Mouse (Mus musculus) midbrain, embryonic 14.5 days (tissue): ENCODE results near the gene Rab3gap1. TPM values are rescaled to one million over a fixed set of nuclear protein-coding genes. Genes with fewer than 3 reads are reported as not detected.
A peak's percentile ranks its signal among the peaks of the same experiment; 100 is the strongest.

Experiments used
- ATAC-seq: fragments of 200-750 bp; cut with Nextera tagmentation; 2 replicates; pipeline ENCODE4 v1.8.0; 2017; ENCODE audit warnings: moderate number of reproducible peaks, moderate library complexity; ENCODE audit not compliant: low FRiP score, low TSS enrichment
- DNase-seq: peaks from one replicate; pipeline ENCODE4 v3.0.0-alpha.2; 2015
- H3K27ac ChIP-seq: fragments of 300-500 bp; sonication (generic); replicated peaks from 2 replicates; pipeline ENCODE4 v1.5.1; 2014; ENCODE audit warnings: mild to moderate bottlenecking, low read depth, low read length, moderate library complexity
- H3K27me3 ChIP-seq: fragments of 300-500 bp; sonication (generic); 2 replicates; pipeline ENCODE4 v1.6.1; 2014; ENCODE audit warnings: low read length, control low read depth, mixed read lengths; ENCODE audit not compliant: control insufficient read depth, insufficient read depth
- H3K36me3 ChIP-seq: fragments of 300-500 bp; sonication (generic); 2 replicates; pipeline ENCODE4 v1.6.1; 2014; ENCODE audit warnings: low read length, control low read depth; ENCODE audit not compliant: control insufficient read depth, insufficient read depth
- H3K4me1 ChIP-seq: fragments of 300-500 bp; sonication (generic); 2 replicates; pipeline ENCODE4 v1.6.1; 2014; ENCODE audit warnings: mild to moderate bottlenecking, antibody characterized with exemption, low read length, control low read depth; ENCODE audit not compliant: control insufficient read depth, insufficient read depth
- H3K4me2 ChIP-seq: fragments of 300-500 bp; sonication (generic); 2 replicates; pipeline ENCODE4 v1.6.1; 2014; ENCODE audit warnings: mild to moderate bottlenecking, low read length, moderate library complexity
- H3K4me3 ChIP-seq: fragments of 300-500 bp; sonication (generic); replicated peaks from 2 replicates; pipeline ENCODE4 v1.5.1; 2014; ENCODE audit warnings: low read depth, low read length
- H3K9ac ChIP-seq: fragments of 300-500 bp; sonication (generic); replicated peaks from 2 replicates; pipeline ENCODE4 v1.6.1; 2014; ENCODE audit warnings: mild to moderate bottlenecking, low read length, moderate library complexity
- H3K9me3 ChIP-seq: fragments of 300-500 bp; sonication (generic); 2 replicates; pipeline ENCODE4 v1.6.1; 2016; ENCODE audit warnings: low read length, control low read depth, mixed read lengths; ENCODE audit not compliant: control insufficient read depth
- WGBS: fragments of 180-500 bp; shearing (Covaris S2); extraction: QIAGEN DNeasy Blood & Tissue Kit; methylation state at CpG from one replicate; pipeline ENCODE4 v1.1.7; 2014; 5-methylcytosine and 5-hydroxymethylcytosine counted together
- polyA plus RNA-seq: library from polyadenylated mRNA; unstranded; fragments of >200 nt; fragmentation: Nextera tagmentation; extraction: Ambion mirVana; gene quantifications from 2 replicates; pipeline ENCODE4 v1.2.1, GENCODE M21; 2014

Rab3gap1 gene
- polyA plus RNA-seq, 1 experiment from 2014 or later, result 25.8 TPM

DNA sequence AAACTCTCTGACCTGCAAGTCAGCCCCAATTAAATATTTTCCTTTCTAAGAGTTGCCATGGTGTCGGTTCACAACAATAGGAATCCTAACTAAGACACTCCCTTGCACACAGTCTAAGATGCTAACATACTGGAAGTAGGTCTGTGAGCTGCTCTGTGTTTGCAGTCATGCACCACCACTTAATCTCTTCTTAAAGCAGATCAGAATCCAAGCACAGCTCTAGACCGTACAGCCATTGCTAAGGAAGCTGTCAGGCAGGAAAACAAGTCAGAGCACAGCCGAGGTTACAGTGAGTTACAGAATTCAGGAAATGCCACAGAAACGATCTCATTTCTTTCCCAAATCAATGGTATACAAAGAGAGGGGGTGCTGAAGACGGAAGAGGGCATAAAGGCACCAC is 90.2 kb downstream of the Rab3gap1 start:
- peak overlapping the region; percentile 31; the same call in 1 of the 2 replicates for H3K9ac ChIP-seq
- peak overlapping the region; percentile 73 for H3K27ac ChIP-seq
- H3K4me1 ChIP-seq, result peaks cover 18% of the 10 kb centered on the region
- DNase-seq (peak; percentile 57), ATAC-seq (peak; percentile 72; the same call in 1 of the 2 replicates)
- H3K27me3 ChIP-seq, result no peaks in the 10 kb centered on the region
- H3K4me2 ChIP-seq, result peak overlapping the region; percentile 38
- H3K36me3 ChIP-seq, result no peaks in the 10 kb centered on the region
- H3K4me3 ChIP-seq, result no peak overlapping the region
- H3K9me3 ChIP-seq, result no peaks in the 10 kb centered on the region
- WGBS, result 15% methylated on average over 5 of the region's 5 CpGs

DNA sequence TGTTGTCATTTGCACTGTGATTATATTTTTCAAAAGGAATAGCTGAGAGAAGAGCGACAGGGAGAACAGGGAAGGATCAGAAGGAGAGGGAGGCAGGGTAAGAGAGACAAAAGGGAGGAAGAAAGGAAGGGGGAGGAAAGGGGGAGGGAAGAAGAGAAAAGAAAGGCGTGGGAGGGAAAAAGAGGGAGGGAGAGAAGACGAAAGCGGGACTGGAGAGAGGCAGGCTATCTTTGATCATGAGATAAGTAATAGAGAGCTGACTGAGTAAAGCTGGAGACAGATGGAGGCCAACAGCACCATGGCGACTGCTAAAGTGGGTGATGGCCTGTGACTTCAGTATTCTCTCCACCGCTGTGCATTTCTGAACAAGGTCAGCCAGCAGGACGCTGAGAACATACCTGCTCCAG is 90.7 kb downstream of the Rab3gap1 start:
- no peak overlapping the region for H3K4me3 ChIP-seq
- H3K4me1 ChIP-seq, result peaks cover 18% of the 10 kb centered on the region
- WGBS, result 5% methylated on average over 7 of the region's 7 CpGs
- no peaks in the 10 kb centered on the region for H3K9me3 ChIP-seq
- H3K27ac ChIP-seq, result peak overlapping the region; percentile 73
- peak overlapping the region; percentile 38 for H3K4me2 ChIP-seq
- no peaks in the 10 kb centered on the region for H3K36me3 ChIP-seq
- peak overlapping the region; percentile 31; the same call in 1 of the 2 replicates for H3K9ac ChIP-seq
- ATAC-seq, result peak; percentile 62; the same call in 1 of the 2 replicates
- peak; percentile 59 for DNase-seq
- H3K27me3 ChIP-seq, result no peaks in the 10 kb centered on the region

DNA sequence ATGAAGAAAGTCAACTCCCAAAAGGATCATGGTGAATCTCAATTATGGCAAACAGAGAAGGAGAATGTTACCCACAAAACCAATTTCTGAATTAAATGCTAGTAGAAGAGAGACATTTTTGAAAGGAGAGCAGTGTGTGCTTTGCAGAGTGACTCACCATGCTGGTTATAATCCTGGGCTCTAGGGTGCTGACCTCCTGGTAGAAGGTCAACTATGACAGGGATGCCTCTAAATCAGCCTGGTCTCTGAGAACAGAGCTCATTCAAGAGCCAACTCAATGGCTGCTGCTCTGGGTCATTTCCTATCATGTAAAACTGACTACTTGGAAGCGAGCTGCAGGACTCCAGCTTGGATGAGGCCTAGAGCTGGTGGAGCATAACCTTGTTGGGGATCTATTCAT is 92.6 kb downstream of the Rab3gap1 start:
- 97% methylated on average over 1 of the region's 1 CpGs for WGBS
- H3K4me2 ChIP-seq, result no peak overlapping the region
- no peaks in the 10 kb centered on the region for H3K36me3 ChIP-seq
- H3K9ac ChIP-seq, result no peak overlapping the region
- no peak overlapping the region for H3K4me3 ChIP-seq
- no peaks in the 10 kb centered on the region for H3K27me3 ChIP-seq
- H3K4me1 ChIP-seq, result peaks cover 18% of the 10 kb centered on the region
- ATAC-seq, result no peak
- H3K9me3 ChIP-seq, result no peaks in the 10 kb centered on the region
- H3K27ac ChIP-seq, result no peak overlapping the region
- DNase-seq, result no peak

DNA sequence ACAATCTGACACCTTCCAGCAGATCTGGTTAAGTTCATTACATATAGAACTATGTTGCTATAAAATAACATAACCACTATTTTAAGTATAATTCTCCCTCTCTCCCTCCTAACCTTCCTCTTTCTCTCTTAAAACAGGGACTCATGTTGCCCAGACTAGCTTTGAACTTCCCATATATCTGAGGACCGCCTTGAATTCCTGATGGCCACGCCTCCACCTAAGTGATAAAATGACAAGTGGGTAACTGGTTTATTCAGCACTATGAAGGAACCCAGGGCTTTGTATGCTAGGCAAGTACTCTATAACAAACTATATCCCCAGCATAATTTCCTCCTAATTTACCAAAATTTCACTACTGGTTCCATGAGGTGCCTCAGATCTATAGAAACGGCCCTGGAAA is 94.8 kb downstream of the Rab3gap1 start:
- Histone ChIP-seq H3K9ac (no peak overlapping the region), H3K36me3 (no peaks in the 10 kb centered on the region), H3K4me2 (no peak overlapping the region), H3K9me3 (no peaks in the 10 kb centered on the region), H3K4me3 (no peak overlapping the region), H3K27me3 (no peaks in the 10 kb centered on the region), H3K27ac (no peak overlapping the region), H3K4me1 (peaks cover 18% of the 10 kb centered on the region)
- ATAC-seq (no peak), DNase-seq (no peak)
- WGBS, result 95% methylated on average over 3 of the region's 3 CpGs

DNA sequence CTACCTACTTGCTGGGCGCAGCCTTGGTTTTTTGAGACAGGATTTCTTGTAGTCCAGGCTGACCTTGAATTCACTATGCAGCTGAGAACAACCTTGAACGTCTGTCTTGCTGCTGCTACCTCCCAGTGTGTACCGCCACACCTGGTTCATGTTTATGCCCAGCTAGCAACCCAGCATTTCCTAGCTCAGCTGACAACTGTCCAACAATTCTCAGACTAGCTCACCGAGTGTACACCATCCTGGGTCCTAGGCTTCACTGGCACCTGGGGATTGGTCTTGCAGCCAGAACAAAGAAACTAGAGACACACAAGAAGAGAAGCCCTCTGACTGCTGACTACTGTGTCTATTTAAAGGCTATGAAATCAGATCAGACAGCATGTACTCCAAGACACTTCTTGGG is 102.3 kb downstream of the Rab3gap1 start:
- DNase-seq (no peak), ATAC-seq (no peak)
- Histone ChIP-seq H3K27ac (no peak overlapping the region), H3K36me3 (no peaks in the 10 kb centered on the region), H3K4me1 (no peaks in the 10 kb centered on the region), H3K4me3 (no peak overlapping the region), H3K9me3 (no peaks in the 10 kb centered on the region), H3K27me3 (no peaks in the 10 kb centered on the region), H3K4me2 (no peak overlapping the region), H3K9ac (no peak overlapping the region)
- 91% methylated on average over 4 of the region's 4 CpGs for WGBS

DNA sequence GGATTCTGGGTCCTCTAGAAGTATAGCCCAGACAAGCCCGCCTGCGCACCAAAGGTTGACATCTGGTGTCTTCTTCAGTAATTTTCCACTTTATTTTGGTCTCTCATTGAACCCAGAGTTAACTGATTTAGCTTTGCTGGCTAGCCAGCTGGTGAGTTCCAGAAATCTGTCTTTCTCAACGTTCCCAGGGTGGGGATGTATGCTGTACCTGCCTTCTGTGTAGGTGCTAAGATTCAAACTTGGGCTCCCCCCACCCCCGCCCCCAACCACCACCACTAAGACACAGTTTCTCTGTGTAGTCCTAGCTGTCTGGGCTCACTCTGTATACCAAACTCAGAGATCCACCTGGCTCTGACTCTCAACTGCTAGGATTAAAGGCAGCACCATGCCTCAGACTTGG is 105.5 kb downstream of the Rab3gap1 start:
- Histone ChIP-seq H3K9ac (no peak overlapping the region), H3K27ac (no peak overlapping the region), H3K36me3 (no peaks in the 10 kb centered on the region), H3K27me3 (no peaks in the 10 kb centered on the region), H3K4me3 (no peak overlapping the region), H3K4me2 (no peak overlapping the region), H3K9me3 (no peaks in the 10 kb centered on the region), H3K4me1 (no peaks in the 10 kb centered on the region)
- no peak for ATAC-seq
- WGBS, result 98% methylated on average over 4 of the region's 4 CpGs
- DNase-seq, result no peak

DNA sequence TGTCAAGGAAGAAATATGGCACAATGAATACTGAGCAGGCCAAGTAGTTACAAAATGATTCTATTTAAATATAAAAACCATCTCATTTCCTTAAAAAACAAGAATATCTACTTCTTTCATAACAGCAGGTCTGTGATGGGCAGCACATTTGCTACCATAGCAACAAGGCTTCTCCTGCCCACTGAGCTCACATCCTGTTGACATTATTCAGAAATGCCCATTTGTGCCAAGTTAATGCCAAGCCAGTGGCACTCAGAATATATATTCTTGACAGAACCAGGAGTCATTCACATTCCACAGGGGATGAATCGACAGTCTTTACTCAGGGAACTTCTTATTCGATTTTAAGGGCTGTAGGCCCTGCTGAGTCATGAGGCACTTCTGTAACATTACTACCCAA is 107.1 kb downstream of the Rab3gap1 start:
- H3K4me2 ChIP-seq, result no peak overlapping the region
- WGBS, result 88% methylated on average over 2 of the region's 2 CpGs
- no peak for ATAC-seq

DNA sequence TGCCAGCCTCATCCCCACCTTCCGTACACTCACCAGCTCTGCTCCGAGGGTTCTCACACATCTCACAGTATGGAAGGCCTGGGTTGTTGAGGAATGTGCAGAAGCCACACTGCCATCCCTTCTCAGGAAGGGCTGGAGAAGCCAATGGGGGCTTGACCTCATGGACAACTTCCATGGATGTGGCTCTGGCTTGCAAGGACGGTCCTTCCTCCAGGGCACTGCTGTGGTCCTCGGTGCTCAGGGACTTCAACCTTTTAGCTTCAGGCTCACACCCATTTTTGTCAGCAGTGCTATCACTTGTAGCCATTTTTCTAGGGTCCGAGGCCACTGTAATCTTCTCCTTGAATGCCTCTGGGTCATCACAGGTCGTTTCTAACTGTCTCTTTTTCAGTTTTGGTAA is 107.5 kb downstream of the Rab3gap1 start:
- ATAC-seq (no peak), DNase-seq (no peak)
- Histone ChIP-seq H3K4me3 (no peak overlapping the region), H3K36me3 (no peaks in the 10 kb centered on the region), H3K9ac (no peak overlapping the region), H3K9me3 (no peaks in the 10 kb centered on the region), H3K4me1 (no peaks in the 10 kb centered on the region), H3K4me2 (no peak overlapping the region), H3K27me3 (no peaks in the 10 kb centered on the region), H3K27ac (no peak overlapping the region)
- WGBS, result 92% methylated on average over 6 of the region's 6 CpGs

More for the DNA sequence above, 107.1 kb downstream of the Rab3gap1 start:
- no peaks in the 10 kb centered on the region for H3K36me3 ChIP-seq
- H3K27ac ChIP-seq, result no peak overlapping the region
- no peak overlapping the region for H3K9ac ChIP-seq
- H3K27me3 ChIP-seq, result no peaks in the 10 kb centered on the region
- H3K9me3 ChIP-seq, result no peaks in the 10 kb centered on the region
- H3K4me3 ChIP-seq, result no peak overlapping the region
- DNase-seq, result no peak
- H3K4me1 ChIP-seq, result no peaks in the 10 kb centered on the region

DNA sequence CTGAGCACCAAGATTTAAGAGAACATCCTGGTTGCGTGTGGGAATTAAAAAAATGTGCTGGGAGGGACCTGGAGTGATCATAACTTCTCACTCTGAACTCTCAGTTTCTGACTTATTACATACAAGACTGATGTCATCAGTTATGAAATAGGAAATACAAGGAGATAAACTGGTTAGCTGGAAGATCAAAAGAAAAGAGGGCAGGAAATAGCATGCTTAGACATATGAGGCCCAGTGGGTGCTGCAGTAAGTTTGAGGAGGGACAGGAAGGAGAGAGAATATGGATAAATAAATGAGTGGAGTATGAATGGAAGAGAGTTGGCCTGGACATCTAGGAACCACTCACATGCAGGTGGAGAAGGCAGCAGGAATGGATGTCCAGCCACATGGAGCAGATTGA is 109.6 kb downstream of the Rab3gap1 start:
- Histone ChIP-seq H3K9ac (no peak overlapping the region), H3K4me2 (no peak overlapping the region), H3K27ac (no peak overlapping the region), H3K27me3 (no peaks in the 10 kb centered on the region), H3K4me1 (no peaks in the 10 kb centered on the region), H3K36me3 (no peaks in the 10 kb centered on the region), H3K4me3 (no peak overlapping the region), H3K9me3 (no peaks in the 10 kb centered on the region)
- 92% methylated on average over 1 of the region's 1 CpGs for WGBS
- DNase-seq (no peak), ATAC-seq (no peak)
